Mouse (Mus musculus): ENCODE data around the gene Gmds.

- TF ChIP-seq CTCF (IDR thresholded peaks at IDR 0.05; ENCODE audit: low read depth, low read length) (no peak), POLR2A (IDR thresholded peaks at IDR 0.05; ENCODE audit: borderline replicate concordance, low read depth, low read length) (no peak)
Measured at GRCm38 (mm10) chr13:31864786-31865185, 473.8 kb downstream of the Gmds start.

All from bone marrow macrophage, adult 2 months (primary cell).